Mouse (Mus musculus) E14TG2a.4 (cell line): ENCODE measurements around the gene Aicda.

Experiments
- CTCF ChIP-seq: conservative IDR thresholded peaks from 2 replicates; pipeline ENCODE4 v1.5.1; 2014; ENCODE audit warnings: low read length
- NANOG ChIP-seq: IDR thresholded peaks from 2 replicates; pipeline ENCODE4 v1.6.1; 2014; ENCODE audit warnings: borderline replicate concordance, low read length, mixed read lengths

DNA sequence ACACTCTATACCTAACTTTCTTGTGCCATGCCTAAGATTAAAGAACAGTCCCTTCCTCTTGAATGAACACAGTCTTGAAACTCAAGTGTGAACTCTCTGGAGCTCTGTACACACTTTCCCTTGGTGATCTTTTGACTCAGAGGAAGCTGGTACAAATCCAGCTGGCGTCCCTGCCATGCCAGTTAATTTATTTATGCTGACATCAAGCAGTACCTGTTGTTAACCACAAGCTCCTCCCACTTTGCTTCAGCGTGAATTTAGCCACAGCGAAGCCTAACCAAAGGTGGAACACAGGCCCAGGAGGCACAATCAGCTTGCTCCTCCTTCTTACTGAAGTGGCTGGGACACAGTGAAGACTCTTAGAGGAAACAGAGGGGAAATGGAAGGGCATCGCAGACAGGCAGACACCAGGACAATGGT, 20.7 kb upstream of the Aicda start:
- TF ChIP-seq CTCF (no peak), NANOG (no peak)
